Mouse (Mus musculus): Measurements from ENCODE around the gene Ammecr1.

DNA sequence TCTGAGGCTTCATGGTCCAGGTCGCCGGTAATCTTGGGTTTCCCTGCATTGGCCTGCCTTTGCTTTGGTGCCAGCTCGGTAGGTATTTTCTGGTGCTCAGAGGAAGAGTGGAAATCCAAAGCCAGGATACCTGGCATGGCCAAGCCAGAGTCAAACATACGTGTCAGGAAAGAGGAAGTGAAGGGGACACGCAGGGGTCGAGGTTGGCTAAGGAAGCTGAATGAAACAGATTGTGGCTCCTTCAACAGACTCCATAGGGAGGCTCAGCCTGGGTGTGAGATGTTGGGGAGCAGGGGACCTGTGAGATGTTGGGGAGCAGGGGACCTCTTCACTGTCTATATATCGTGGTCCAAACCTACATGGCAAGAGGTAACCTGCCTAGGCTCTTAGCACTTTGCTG lies 130.1 kb downstream of the Ammecr1 start:
- TF ChIP-seq CTCF (IDR thresholded peaks at IDR 0.05; ENCODE audit: low read depth, low read length), result no peak
- TF ChIP-seq TAL1 (conservative IDR thresholded peaks at IDR 0.05; ENCODE audit: low read depth, low read length), result no peak
- no peak for TF ChIP-seq GATA1 (IDR thresholded peaks at IDR 0.05; ENCODE audit: borderline replicate concordance, low read length)
